Mouse (Mus musculus) effector memory CD4-positive, alpha-beta T cell, adult 7 months (primary cell): ENCODE results near the gene Whamm. TPM values are rescaled to one million over a fixed set of nuclear protein-coding genes. Genes with fewer than 3 reads are reported as not detected.

Experiments used
- polyA plus RNA-seq: library from polyadenylated mRNA; unstranded; fragments of 100-300 nt; shearing (Covaris generic); gene quantifications from one replicate; pipeline ENCODE4 v1.2.1, GENCODE M21; 2017

Gene Whamm
- polyA plus RNA-seq: 35.3 TPM

GRCm38 (mm10) chr7:81571108-81571940 lies at the start of gene Whamm:
Gene Whamm (plus strand): TSS chr7:81571266.

GRCm38 (mm10) chr7:81566892-81567291 lies 4.2 kb upstream of the Whamm start, which contains the start of gene Fsd2:
Gene Fsd2 (minus strand): TSS chr7:81566944.

Other genes with a start within 250 kb of the Whamm start
- 492 TPM for gene Rps17, start 226.0 kb upstream of the Whamm start, polyA plus RNA-seq
- gene Cpeb1, start 115.8 kb upstream of the Whamm start, polyA plus RNA-seq: 0.40 TPM
- gene Ap3b2, start 77.3 kb upstream of the Whamm start, polyA plus RNA-seq: 0.48 TPM
- not detected for gene BC048679, start 73.0 kb upstream of the Whamm start, polyA plus RNA-seq
- gene Fsd2, start 4.3 kb upstream of the Whamm start, polyA plus RNA-seq: 0.84 TPM
- 1.2 TPM for gene Homer2, start 136.3 kb downstream of the Whamm start, polyA plus RNA-seq
- gene Ramac, start 191.7 kb downstream of the Whamm start, polyA plus RNA-seq: 179 TPM
- 33.5 TPM for gene 3110040N11Rik, start 218.2 kb downstream of the Whamm start, polyA plus RNA-seq